Mouse (Mus musculus): ENCODE data around the gene 9330159F19Rik. TPM values are rescaled to one million over a fixed set of nuclear protein-coding genes. Genes with fewer than 3 reads are reported as not detected.

The 9330159F19Rik gene
- 10 to 100 TPM; 80.6 to 84.5 TPM for total RNA-seq (2021)

DNA sequence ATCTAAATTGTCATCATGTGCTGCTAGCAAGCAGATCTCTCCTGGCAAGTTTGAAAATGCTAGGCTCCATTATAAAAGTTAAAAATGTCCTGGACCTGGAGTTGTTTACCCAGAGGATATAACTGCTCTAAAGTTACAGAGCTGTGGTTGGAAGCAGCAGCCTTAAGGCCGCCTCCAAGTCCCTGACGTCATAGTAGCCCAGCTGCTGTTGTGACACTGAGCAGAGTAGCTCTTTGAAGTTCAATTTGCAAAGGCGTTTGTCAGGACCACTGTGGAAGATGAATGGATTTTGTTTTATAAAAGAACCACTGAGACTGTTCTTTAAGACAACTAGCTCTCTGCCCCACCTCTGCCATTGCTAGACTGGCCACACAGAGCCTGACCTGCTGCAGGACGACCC lies at the start of gene 9330159F19Rik:
TSS of gene 9330159F19Rik (plus strand) at position 154 of the 400 bp plus-strand sequence.
- intact Hi-C loops (cut with DNase I), result no loop called here
- DNase-seq (ENCODE audit: extremely low spot score in 1 of 2, low spot score in 2 of 2), result peak; percentile 45 to 46

DNA sequence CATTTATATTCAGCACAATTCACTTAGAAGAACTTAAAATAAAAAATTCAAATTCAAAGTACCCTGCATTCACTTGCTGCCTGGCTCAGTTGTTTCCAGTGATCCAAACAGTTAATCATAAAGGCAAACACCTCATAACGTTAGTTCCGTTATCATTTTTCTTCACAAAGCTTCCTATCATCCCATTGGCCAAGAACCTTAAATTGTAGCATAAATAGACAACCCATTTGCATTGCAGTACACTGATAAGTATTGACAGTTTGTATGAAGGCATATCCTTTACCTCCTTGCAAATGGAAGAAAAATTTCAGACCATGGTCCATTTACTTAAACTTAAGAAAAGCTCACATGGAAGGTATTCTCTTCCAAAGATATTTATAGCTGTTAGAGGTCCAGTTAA lies 49.7 kb upstream of the 9330159F19Rik start:
- intact Hi-C loops (cut with DNase I), result no loop called here

DNA sequence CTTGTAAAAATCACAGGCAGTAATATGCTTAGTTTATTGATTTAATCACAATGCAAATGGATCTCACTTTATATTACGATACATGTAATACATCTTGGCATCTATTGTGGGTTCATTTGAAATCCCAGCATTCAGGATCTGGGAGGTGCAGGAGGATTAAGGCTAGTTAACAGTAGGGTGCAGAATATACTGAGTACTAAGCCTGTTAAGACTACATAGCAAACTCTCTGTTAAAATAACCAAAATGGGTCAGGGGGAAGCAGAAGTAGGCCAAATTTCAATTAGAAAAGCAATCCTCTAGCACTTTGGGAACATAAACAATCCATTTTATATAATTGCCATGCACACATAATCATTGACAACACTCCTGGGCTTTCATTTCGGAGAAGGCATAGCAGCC lies 37.6 kb upstream of the 9330159F19Rik start:
- DNase-seq (ENCODE audit: extremely low spot score in 1 of 2, low spot score in 2 of 2), result no peak
- intact Hi-C loops (cut with DNase I), result no loop called here

More for the DNA sequence above, 49.7 kb upstream of the 9330159F19Rik start:
- no peak for DNase-seq (ENCODE audit: extremely low spot score in 1 of 2, low spot score in 2 of 2)

DNA sequence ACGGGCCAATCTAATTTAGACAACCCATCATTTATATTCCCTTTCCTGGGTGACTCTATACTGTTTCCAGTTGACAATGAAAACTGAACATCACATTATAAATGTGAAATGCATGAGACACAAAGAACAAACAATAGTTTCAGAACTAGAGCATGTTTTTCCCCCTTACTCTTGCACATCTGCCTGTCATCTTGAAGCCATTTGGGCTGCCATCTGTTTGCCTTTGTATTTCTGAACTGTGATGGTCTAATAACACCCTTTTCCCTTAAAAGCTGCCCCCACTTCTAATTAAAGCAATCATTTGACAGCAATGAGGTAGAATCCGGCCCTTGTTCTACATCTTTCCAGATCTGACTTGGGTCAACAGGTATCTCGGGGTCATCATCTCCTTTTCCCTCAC lies 35.8 kb upstream of the 9330159F19Rik start:
- intact Hi-C loops (cut with DNase I), result no loop called here

DNA sequence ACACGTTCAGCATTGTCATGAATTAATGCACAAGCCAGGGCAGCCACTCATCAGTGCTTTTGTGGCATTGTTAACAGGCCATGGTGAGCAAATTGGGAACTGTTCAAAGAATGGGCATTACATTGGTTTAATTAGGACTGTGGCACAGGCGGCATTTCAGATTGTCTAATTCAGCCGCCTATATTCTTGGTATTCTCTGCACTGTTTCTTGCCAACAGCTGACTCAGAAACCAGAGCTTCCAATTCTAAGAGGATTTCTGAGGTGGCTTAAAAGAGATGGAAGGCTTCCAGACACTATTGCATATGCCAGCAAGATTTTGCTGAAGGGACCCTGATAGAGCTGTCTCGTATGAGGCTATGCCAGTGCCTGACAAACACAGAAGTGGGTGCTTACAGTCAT lies 34.5 kb upstream of the 9330159F19Rik start:
- intact Hi-C loops (cut with DNase I), result no loop called here
- DNase-seq (ENCODE audit: extremely low spot score in 1 of 2, low spot score in 2 of 2), result no peak

More for the DNA sequence above, 35.8 kb upstream of the 9330159F19Rik start:
- DNase-seq (ENCODE audit: extremely low spot score in 1 of 2, low spot score in 2 of 2), result no peak

DNA sequence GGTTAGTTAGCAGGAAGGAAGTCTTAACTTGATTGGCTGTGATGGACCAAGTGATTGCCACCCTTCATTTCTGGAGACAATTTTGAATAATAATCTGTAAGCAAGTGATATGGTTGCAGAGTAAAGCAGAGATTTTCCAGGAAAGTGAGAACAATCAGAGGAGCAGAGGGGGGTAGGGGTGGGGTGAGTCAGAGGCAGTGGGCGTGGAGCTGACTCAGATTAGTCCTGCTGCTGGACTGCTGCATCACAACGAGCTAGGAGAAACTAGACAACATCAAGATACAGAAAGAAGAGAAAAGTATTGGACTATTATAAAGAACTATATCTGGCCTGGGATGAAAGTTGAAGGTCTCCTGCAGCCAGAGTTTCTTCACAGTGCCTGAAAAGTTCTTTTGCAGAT lies 33.4 kb upstream of the 9330159F19Rik start:
- intact Hi-C loops (cut with DNase I), result no loop called here
- no peak for DNase-seq (ENCODE audit: extremely low spot score in 1 of 2, low spot score in 2 of 2)

DNA sequence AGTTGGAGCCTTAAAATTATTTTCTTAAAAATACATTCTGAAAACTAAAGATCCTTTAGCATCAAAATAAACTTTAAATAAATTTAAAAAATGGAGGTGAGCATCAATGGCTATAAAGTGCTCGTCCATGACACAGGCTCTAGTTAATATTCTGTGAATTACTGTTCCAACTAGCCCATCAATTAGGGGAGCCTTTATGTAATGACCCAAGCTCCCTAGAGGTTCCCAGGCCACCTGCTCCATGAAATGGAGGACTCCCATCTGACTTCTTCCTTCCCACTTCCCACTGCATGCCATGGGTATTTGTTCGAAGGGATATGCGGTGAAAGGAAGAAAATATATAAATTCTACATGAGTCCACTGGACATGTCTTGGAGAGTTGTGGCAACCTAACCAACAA lies 31.2 kb upstream of the 9330159F19Rik start:
- no peak for DNase-seq (ENCODE audit: extremely low spot score in 1 of 2, low spot score in 2 of 2)
- intact Hi-C loops (cut with DNase I), result no loop called here

DNA sequence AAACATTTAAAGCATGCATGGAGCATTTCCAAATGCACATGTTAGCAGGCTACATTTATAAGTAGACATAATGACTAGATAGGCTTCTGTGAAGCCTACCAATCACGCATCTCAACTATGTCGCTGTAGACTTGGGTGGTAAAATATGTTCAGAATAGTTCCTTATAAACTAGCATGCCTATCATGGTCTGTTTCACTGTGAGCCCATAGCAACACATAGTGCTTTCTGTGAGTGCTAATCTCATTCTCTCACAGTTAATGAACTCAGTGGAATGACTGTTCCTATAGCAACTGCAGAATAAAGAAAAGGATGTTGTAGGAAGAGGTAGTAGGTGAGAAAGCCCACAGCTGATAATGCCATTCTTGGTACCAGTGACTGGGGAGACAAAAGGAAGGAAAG lies 30.4 kb upstream of the 9330159F19Rik start:
- DNase-seq (ENCODE audit: extremely low spot score in 1 of 2, low spot score in 2 of 2), result no peak
- intact Hi-C loops (cut with DNase I), result no loop called here

DNA sequence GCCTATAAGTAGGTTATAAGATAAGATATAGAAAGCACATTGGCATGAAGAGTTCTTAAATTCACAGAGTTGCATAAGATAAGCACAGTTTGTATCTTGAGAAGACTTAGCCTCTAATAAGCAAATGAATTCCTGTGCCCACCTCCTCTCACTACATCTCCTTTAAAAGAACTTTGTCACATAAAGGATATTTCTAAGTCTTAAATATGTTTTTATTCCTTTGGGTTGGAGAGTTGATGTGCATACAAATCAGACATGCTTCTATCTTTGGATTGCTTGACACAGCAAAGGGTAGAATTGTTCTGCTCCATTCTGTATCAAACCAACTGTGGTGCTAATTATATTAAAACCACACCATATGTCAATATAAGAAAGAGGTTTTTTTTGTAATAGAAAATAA lies 17.6 kb upstream of the 9330159F19Rik start:
- intact Hi-C loops (cut with DNase I), result no loop called here
- no peak for DNase-seq (ENCODE audit: extremely low spot score in 1 of 2, low spot score in 2 of 2)

DNA sequence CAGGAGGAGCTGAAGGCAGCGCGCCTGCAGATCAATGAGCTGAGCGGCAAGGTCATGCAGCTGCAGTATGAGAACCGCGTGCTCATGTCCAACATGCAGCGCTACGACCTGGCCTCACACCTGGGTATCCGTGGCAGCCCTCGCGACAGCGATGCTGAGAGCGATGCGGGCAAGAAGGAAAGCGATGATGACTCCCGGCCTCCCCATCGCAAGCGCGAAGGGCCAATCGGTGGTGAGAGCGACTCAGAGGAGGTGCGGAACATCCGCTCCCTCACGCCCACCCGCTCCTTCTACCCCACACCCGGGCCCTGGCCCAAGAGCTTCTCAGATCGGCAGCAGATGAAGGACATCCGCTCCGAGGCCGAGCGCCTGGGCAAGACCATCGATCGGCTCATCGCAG lies 14.6 kb upstream of the 9330159F19Rik start:
- DNase-seq (ENCODE audit: extremely low spot score in 1 of 2, low spot score in 2 of 2), result peak in 1 of 2 experiments; percentile 19
- intact Hi-C loops (cut with DNase I), result no loop called here

DNA sequence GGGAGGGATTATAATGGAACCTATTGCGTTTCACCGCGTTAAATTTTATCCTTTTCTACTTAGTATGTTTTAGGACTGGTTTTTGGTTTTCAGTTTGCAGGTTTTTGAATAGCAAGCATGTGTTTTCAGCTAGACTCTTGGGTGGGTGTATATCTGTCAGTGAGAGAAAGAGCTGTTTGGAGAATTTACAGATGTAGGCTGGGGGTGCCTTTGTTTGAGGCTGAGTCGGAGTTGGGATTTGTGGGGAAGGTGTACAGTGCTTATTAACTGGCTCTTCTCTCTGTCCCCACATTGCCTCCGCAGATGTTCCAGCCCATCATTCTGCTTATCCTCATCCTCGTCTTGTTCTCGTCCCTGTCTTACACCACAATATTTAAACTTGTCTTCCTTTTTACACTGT lies 12.8 kb upstream of the 9330159F19Rik start, which contains the start of gene Gm49353:
TSS of gene Gm49353 (plus strand) at position 313 of the 400 bp plus-strand sequence.
- DNase-seq (ENCODE audit: extremely low spot score in 1 of 2, low spot score in 2 of 2), result no peak
- intact Hi-C loops (cut with DNase I), result no loop called here

DNA sequence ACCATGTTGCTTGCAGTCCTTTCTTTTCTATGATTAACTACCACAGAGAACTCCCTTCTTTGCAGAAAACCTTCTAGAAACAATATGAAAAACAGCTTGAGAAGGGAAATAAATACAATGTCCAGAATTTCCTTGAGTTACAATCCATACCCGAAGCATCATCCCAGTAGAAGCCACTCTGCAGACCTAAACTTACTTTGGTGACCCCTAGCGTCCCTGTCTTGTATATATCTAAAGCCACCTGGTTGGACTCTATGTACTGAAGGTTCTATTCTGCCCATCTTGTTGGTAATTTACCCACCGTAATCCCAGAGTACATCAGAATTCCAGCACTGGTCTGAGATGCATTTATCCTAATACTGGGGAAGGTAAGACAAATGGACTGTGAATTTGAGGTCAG lies 11.6 kb upstream of the 9330159F19Rik start:
- intact Hi-C loops (cut with DNase I), result no loop called here
- no peak for DNase-seq (ENCODE audit: extremely low spot score in 1 of 2, low spot score in 2 of 2)

DNA sequence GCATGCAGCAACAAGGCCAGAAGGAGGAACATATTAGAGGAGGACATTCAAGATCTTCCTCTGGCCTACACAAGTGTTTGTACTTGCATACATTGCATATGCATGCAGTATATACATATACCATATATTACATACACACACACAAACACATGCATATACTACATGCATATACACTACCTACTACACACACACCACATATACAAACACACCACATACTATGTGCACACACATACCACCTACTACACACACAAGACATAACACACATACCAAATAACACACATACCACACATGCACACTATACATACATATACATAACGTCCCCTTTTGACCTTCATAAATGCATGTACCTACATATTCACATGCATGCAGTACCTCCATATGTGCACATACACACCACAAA lies 10.8 kb upstream of the 9330159F19Rik start:
- DNase-seq (ENCODE audit: extremely low spot score in 1 of 2, low spot score in 2 of 2), result no peak
- intact Hi-C loops (cut with DNase I), result no loop called here

DNA sequence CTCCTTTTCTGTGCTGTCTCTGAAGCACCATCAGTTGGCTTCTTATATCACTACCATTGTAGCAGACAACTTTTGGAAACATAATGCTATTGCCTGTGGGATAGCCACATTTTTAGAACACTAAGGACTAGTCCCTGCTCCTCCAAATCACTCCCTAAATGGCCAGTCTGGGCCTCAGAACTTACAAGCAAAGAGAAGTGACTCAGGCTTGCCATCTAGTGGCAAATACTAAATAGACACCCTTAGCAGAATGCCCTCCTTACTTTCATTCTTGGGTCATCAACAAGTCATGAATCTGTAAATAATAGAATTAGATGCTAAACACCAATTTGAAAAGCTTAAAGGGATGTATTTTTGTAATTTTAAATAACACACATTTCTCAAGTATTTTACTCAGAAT lies 4.7 kb upstream of the 9330159F19Rik start:
- intact Hi-C loops (cut with DNase I), result loop anchor here (5.0 kb wide), 1 partner anchor 59 kb away; no protein-coding TSS in a partner anchor
- DNase-seq (ENCODE audit: extremely low spot score in 1 of 2, low spot score in 2 of 2), result no peak

DNA sequence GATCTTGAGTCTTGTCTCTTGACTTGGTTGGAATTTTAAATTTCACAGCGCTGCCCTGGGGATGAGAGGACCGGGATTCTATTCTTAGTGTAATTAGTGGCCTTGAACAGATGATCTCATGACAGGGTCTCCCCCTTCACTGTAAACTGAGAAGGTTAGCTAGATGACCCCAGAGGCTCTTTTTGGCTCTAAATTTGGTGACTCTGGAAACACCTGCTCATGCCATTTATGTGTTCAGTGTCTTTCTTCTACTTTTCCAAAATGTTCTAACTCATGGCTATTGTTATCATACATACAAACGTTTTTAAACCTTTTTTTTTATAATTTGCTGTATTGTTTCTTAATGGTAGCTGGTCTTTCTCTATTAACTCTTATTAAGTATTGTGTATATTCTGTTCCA lies 2.7 kb upstream of the 9330159F19Rik start:
- no peak for DNase-seq (ENCODE audit: extremely low spot score in 1 of 2, low spot score in 2 of 2)
- intact Hi-C loops (cut with DNase I), result loop anchor here (5.0 kb wide), 1 partner anchor 61 kb away; no protein-coding TSS in a partner anchor

DNA sequence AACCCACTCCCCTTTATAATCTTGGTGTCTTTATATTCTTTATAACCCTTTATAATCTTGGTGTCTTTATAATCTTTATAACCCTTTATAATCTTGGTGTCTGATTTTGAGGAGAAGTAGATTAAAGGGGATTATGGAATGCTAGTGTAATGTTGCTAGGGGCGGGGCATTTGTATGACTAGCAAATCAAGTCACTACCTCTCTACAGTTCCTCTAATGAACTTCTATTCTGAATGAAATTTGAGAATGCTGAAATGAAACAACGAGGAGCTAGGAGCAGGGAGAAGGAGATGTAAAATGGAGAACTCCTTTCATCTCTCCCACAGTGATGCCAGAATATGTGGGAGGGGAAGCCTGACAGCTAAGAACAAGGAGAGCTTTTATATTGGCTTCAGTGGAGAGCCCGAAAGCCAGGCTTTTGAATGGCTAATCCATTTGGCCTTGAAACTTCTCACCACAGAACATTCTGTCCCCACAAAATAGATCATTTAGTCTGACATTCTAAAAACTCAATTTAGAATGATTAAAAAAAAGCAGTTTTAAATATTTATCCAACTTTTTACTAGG lies 2.2 kb downstream of the 9330159F19Rik start:
- intact Hi-C loops (cut with DNase I), result no loop called here
- DNase-seq (ENCODE audit: extremely low spot score in 1 of 2, low spot score in 2 of 2), result peak in 1 of 2 experiments; percentile 21

DNA sequence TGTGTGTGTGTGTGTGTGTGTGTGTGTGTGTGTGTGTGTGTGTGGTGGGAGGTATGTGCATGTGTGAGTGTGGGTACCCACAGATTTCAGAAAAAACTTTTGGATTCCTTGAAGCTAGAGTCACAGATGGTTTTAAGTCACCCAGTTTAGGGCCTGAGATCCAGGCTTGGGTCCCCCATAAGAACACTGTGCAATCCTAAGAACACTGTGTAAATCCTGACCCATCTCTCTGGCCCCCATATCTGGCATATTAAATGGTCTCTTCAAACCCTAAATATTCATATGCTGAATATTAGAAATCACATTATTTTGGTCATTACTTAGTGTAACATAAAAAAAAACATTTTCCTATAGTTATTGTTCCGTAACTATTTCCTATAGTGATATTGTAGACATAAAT lies 5.6 kb downstream of the 9330159F19Rik start:
- intact Hi-C loops (cut with DNase I), result no loop called here
- DNase-seq (ENCODE audit: extremely low spot score in 1 of 2, low spot score in 2 of 2), result no peak

DNA sequence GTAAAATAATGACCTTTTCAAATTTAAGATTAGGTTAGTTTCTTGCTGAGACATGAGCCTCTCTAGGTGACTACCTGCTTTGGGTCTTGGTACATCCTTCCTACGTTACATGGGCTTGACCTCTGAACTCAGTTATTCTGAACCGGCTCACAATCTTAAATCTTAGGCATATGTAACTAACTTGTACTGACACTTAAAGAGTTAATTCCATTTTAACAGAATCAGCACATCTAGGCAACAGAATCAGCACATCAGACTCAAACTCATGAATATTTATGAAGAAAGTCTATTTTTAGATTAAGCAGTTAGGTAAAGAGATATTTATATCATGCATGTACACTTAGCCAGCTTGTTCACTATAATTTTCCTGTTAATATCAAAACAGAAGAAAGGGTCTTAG lies 6.0 kb downstream of the 9330159F19Rik start:
- DNase-seq (ENCODE audit: extremely low spot score in 1 of 2, low spot score in 2 of 2), result no peak
- intact Hi-C loops (cut with DNase I), result no loop called here

DNA sequence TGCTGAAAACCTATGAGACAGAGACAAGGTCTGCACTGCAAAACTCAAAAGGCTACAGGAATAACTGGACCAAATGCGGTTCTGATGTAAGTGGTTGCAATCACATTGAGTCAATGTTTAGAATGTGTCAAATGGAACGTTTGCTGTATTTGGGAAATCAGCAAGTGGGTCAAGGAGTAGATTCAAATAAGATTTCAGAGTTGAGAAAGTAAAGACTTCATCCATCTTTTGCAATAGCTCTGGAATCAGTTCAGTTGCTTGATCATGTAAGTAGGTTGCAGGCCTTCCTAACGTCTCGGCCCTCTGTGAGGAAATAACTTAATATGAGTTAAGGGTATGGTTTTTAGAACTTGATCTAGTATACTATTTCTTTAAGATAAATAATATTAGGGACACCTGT lies 13.9 kb downstream of the 9330159F19Rik start:
- intact Hi-C loops (cut with DNase I), result no loop called here
- DNase-seq (ENCODE audit: extremely low spot score in 1 of 2, low spot score in 2 of 2), result no peak

DNA sequence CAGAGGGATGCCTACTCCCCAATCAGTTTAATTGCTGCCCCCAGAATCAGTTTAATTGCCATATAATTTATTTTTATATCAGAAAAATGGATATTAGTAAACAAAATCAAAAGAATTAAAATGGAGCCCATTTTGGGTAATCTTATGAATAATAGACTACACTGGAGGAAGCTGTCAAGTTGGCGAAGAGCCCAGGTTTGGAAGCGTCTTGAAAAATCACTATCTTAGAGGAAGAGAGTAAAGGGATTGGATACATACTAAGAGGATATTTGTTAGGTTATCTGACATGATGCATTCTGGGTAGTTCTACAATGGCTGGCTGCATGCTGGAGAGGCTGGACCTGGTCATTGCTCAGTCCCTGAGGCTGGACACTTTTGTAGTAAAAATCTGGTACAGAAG lies 19.8 kb downstream of the 9330159F19Rik start:
- DNase-seq (ENCODE audit: extremely low spot score in 1 of 2, low spot score in 2 of 2), result peak in 1 of 2 experiments; percentile 23
- intact Hi-C loops (cut with DNase I), result no loop called here
